Mouse (Mus musculus) mesoderm, embryonic 11.5 days (tissue): Measurements from ENCODE around the gene Gabrg3.
"Not testable (repeated sequence)": the region's sequence is repeated elsewhere in the genome, so short reads cannot be mapped to it uniquely, and the experiment has no call there.

ENCODE experiments used
- DNase-seq: peaks from one replicate; pipeline ENCODE4 v3.0.0-alpha.2; 2012; ENCODE audit warnings: low read depth, low spot score

Gene Gabrg3

GRCm38 (mm10) chr7:57312018-57312417, 75.0 kb downstream of the Gabrg3 start:
- DNase-seq = no peak

- no peak for DNase-seq
Observed at GRCm38 (mm10) chr7:57307337-57307736, 79.7 kb downstream of the Gabrg3 start.

GRCm38 (mm10) chr7:57296639-57297038, 90.3 kb downstream of the Gabrg3 start:
- DNase-seq = no peak

- DNase-seq = no peak
Observed at GRCm38 (mm10) chr7:57294127-57294526, 92.9 kb downstream of the Gabrg3 start.

- no peak for DNase-seq
Observed at GRCm38 (mm10) chr7:57293564-57293963, 93.4 kb downstream of the Gabrg3 start.

- DNase-seq = no peak
Observed at GRCm38 (mm10) chr7:57283186-57283585, 103.8 kb downstream of the Gabrg3 start.

GRCm38 (mm10) chr7:57278841-57279240, 108.1 kb downstream of the Gabrg3 start:
- no peak for DNase-seq

GRCm38 (mm10) chr7:57260201-57260600, 126.8 kb downstream of the Gabrg3 start:
- no peak for DNase-seq

GRCm38 (mm10) chr7:57258893-57259574, 128.0 kb downstream of the Gabrg3 start:
- no peak for DNase-seq

GRCm38 (mm10) chr7:57243981-57244380, 143.0 kb downstream of the Gabrg3 start:
- DNase-seq = no peak

GRCm38 (mm10) chr7:57214119-57214518, 172.9 kb downstream of the Gabrg3 start:
- no peak for DNase-seq

GRCm38 (mm10) chr7:57186015-57186414, 201.0 kb downstream of the Gabrg3 start:
- DNase-seq = no peak

- not testable (repeated sequence) for DNase-seq
Observed at GRCm38 (mm10) chr7:57175891-57176545, 211.0 kb downstream of the Gabrg3 start.

GRCm38 (mm10) chr7:57166931-57167330, 220.1 kb downstream of the Gabrg3 start:
- no peak for DNase-seq

GRCm38 (mm10) chr7:57158211-57158610, 228.8 kb downstream of the Gabrg3 start:
- no peak for DNase-seq

GRCm38 (mm10) chr7:57153743-57154142, 233.2 kb downstream of the Gabrg3 start:
- no peak for DNase-seq

GRCm38 (mm10) chr7:57150768-57151167, 236.2 kb downstream of the Gabrg3 start:
- DNase-seq = no peak

- DNase-seq = no peak
Observed at GRCm38 (mm10) chr7:57138072-57138704, 248.8 kb downstream of the Gabrg3 start.

GRCm38 (mm10) chr7:57133009-57133408, 254.0 kb downstream of the Gabrg3 start:
- no peak for DNase-seq

- DNase-seq = no peak
Observed at GRCm38 (mm10) chr7:57132471-57132870, 254.5 kb downstream of the Gabrg3 start.

GRCm38 (mm10) chr7:57100065-57100464, 286.9 kb downstream of the Gabrg3 start:
- no peak for DNase-seq

GRCm38 (mm10) chr7:57082071-57082470, 304.9 kb downstream of the Gabrg3 start:
- DNase-seq = no peak
